Mouse (Mus musculus): ENCODE data around the gene Akap6. TPM values are rescaled to one million over a fixed set of nuclear protein-coding genes. Genes with fewer than 3 reads are reported as not detected.

Akap6 gene
- polyA plus RNA-seq, 1 experiment from 2014 or later = 1.2 TPM

GRCm38 (mm10) chr12:52697407-52698109 is 1.6 kb upstream of the Akap6 start:
- Histone ChIP-seq H3K9me3 (no peaks in the 10 kb centered on the region), H3K4me3 (no peak overlapping the region), H3K9ac (no peak overlapping the region), H3K36me3 (no peaks in the 10 kb centered on the region), H3K4me1 (peaks cover 42% of the 10 kb centered on the region), H3K4me2 (replicated peaks) (no peak overlapping the region), H3K27me3 (no peaks in the 10 kb centered on the region), H3K27ac (no peak overlapping the region)
- 72% methylated on average over 3 of the region's 3 CpGs for WGBS
- no peak for ATAC-seq (ENCODE audit: low FRiP score, low read depth)

DNA sequence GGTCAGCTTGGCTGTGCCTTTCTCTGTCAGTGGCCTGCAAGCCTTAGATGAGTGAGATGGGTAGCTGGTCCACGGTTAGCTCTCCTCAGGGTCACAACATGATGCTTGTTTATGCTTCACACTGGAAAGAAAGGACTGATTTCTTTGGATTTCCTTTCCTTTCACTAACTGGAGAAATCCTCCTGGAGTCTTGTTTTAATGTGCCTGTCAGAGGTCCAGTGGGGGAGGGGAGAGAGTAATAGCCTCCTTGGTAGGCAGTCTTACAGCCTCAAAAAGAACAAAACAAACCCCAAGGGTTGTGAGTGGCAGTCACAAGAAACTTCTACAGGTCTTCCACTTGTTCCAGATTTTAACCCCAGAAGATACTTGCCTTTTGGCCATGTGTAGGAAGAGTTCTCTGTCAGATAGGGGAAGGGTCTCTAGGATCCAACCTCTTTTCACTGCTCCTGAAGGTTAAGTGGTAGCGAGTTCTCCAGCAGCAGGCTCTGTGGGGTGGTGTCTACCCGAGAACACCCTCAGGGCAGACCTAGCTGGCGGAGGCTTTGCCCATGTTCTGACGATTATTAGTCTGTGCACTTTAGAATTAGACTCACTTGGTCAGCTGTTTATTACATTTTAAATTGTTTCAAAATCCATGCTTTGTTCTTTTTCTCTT is 780 bp upstream of the Akap6 start:
- H3K36me3 ChIP-seq = no peaks in the 10 kb centered on the region
- H3K27me3 ChIP-seq = no peaks in the 10 kb centered on the region
- ATAC-seq (ENCODE audit: low FRiP score, low read depth) = no peak
- peaks cover 45% of the 10 kb centered on the region for H3K4me1 ChIP-seq
- H3K4me2 ChIP-seq (replicated peaks) = no peak overlapping the region
- H3K9ac ChIP-seq = no peak overlapping the region
- no peaks in the 10 kb centered on the region for H3K9me3 ChIP-seq
- H3K4me3 ChIP-seq = no peak overlapping the region
- no peak overlapping the region for H3K27ac ChIP-seq
- 41% methylated on average over 5 of the region's 5 CpGs for WGBS

- Histone ChIP-seq H3K4me3 (peak overlapping the region; percentile 22), H3K9me3 (no peaks in the 10 kb centered on the region), H3K27ac (peak overlapping the region; percentile 17; the same call in 1 of the 2 replicates), H3K4me2 (replicated peaks) (peak overlapping the region; percentile 61), H3K27me3 (no peaks in the 10 kb centered on the region), H3K36me3 (no peaks in the 10 kb centered on the region), H3K9ac (no peak overlapping the region), H3K4me1 (peaks cover 58% of the 10 kb centered on the region)
- 31% methylated on average over 15 of the region's 15 CpGs for WGBS
- ATAC-seq (ENCODE audit: low FRiP score, low read depth) = no peak
Measured at GRCm38 (mm10) chr12:52699961-52700696, 946 bp downstream of the Akap6 start.

DNA sequence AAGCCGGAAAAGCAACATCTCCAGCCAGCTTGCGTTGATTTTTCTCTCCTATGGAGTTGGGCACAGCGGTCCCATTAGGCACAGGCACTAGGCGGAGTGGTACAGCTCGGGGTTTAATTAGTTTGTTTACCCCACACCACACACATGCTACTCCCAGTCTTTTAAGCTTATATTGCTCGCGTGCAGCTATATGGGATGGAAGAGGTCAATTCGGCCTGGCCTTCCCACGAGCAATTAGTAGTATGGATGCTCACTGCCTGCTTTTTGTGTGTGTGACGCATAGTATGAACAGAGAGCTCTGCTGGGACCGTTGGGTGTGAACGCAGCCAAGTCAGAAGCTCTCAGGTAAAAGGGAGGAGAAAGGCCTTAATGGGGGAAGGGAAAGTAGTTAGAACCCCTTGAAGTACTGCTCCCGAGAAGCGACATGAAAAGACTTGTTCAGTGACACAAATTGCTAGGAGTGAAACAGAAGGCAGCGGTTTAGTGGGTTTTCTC is 1.6 kb downstream of the Akap6 start:
- peak overlapping the region; percentile 14 for H3K9ac ChIP-seq
- peak overlapping the region; percentile 61 for H3K4me2 ChIP-seq (replicated peaks)
- peak overlapping the region; percentile 22 for H3K4me3 ChIP-seq
- WGBS = 14% methylated on average over 15 of the region's 15 CpGs
- H3K36me3 ChIP-seq = no peaks in the 10 kb centered on the region
- no peaks in the 10 kb centered on the region for H3K9me3 ChIP-seq
- peaks cover 58% of the 10 kb centered on the region for H3K4me1 ChIP-seq
- H3K27ac ChIP-seq = peak overlapping the region; percentile 34; the same call in 1 of the 2 replicates
- H3K27me3 ChIP-seq = no peaks in the 10 kb centered on the region
- peak; percentile 51; the same call in 1 of the 2 replicates for ATAC-seq (ENCODE audit: low FRiP score, low read depth)

DNA sequence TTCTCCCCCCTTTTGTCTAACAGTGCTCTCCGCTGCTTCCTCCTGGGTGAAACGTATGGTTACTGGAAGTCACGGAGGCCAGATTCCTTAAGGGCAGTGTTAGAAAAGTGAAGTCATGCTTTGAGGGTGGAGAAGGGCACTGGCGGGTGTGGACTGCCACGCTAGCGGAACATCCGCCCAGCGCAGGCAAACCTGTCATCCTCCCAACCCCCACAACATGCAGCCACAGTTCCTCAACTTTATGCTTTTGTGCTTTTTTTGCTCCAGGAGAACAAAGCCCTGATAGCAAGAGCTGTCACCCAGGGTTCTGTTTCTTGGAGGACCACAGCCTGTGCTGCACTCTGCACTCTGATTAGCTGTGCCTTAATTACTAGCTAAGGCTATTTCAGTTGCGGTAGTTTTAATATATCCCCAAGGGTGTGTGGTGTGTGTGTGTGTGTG is 2.0 kb downstream of the Akap6 start:
- Histone ChIP-seq H3K4me1 (peaks cover 58% of the 10 kb centered on the region), H3K4me3 (peak overlapping the region; percentile 22), H3K9ac (peak overlapping the region; percentile 14), H3K4me2 (replicated peaks) (peak overlapping the region; percentile 61), H3K27ac (peak overlapping the region; percentile 34; the same call in 1 of the 2 replicates), H3K36me3 (no peaks in the 10 kb centered on the region), H3K9me3 (no peaks in the 10 kb centered on the region), H3K27me3 (no peaks in the 10 kb centered on the region)
- ATAC-seq (ENCODE audit: low FRiP score, low read depth) = peak; percentile 22; the same call in 1 of the 2 replicates
- 10% methylated on average over 9 of the region's 9 CpGs for WGBS

GRCm38 (mm10) chr12:52702368-52702967 is 3.3 kb downstream of the Akap6 start:
- ATAC-seq (ENCODE audit: low FRiP score, low read depth) = no peak
- 82% methylated on average over 12 of the region's 12 CpGs for WGBS
- H3K9me3 ChIP-seq = no peaks in the 10 kb centered on the region
- no peak overlapping the region for H3K4me3 ChIP-seq
- H3K4me2 ChIP-seq (replicated peaks) = no peak overlapping the region
- no peaks in the 10 kb centered on the region for H3K36me3 ChIP-seq
- H3K27me3 ChIP-seq = no peaks in the 10 kb centered on the region
- H3K4me1 ChIP-seq = peaks cover 58% of the 10 kb centered on the region
- no peak overlapping the region for H3K27ac ChIP-seq
- no peak overlapping the region for H3K9ac ChIP-seq

DNA sequence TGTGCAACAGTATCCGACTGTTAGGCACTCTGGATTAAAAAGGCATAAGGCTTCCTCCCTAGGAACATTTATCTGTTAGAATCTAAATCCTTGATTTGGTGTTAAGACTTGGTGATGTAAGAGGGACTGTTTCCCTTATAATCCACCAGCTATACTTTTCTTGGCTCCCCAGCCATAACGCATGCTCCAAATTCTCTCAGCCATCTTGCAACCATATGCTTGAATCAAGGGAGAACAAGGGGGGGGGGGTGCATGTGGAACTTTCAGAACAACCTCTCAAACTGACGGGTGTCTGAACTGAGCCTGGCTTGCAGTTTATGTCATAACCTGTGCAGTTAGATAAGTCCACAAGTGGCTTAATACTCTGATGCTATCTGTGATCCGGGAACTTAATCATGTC is 4.9 kb downstream of the Akap6 start:
- Histone ChIP-seq H3K4me1 (peaks cover 47% of the 10 kb centered on the region), H3K4me3 (no peak overlapping the region), H3K4me2 (replicated peaks) (no peak overlapping the region), H3K9me3 (no peaks in the 10 kb centered on the region), H3K9ac (no peak overlapping the region), H3K27ac (0 out of 2 replicates have a peak overlapping the region, but pooled peaks have one; percentile 18), H3K36me3 (no peaks in the 10 kb centered on the region), H3K27me3 (no peaks in the 10 kb centered on the region)
- 27% methylated on average over 4 of the region's 4 CpGs for WGBS
- peak; percentile 62; the same call in 1 of the 2 replicates for ATAC-seq (ENCODE audit: low FRiP score, low read depth)

DNA sequence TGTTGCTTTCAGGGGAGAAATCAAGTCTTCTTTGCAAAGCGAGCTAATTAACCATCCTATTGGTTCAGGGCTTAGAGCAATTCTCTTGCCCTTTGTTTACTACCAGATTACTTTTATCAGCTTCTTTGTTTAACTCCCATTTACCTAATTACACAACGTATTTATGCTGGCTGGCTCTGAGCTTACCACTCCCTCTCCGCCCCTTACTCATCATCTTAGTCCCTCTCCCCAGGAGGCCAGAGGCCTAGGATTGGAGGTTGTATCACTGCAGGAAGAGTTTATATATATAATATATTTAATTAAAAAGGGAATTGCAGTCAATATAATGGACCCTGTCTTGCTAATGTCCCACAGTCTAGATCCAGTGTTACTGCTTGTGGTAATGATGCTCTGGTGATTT is 5.6 kb downstream of the Akap6 start:
- no peak overlapping the region for H3K4me2 ChIP-seq (replicated peaks)
- WGBS = 50% methylated on average over 3 of the region's 3 CpGs
- no peaks in the 10 kb centered on the region for H3K9me3 ChIP-seq
- no peaks in the 10 kb centered on the region for H3K27me3 ChIP-seq
- H3K4me1 ChIP-seq = peaks cover 43% of the 10 kb centered on the region
- no peak overlapping the region for H3K9ac ChIP-seq
- no peak overlapping the region for H3K27ac ChIP-seq
- ATAC-seq (ENCODE audit: low FRiP score, low read depth) = no peak
- no peak overlapping the region for H3K4me3 ChIP-seq
- H3K36me3 ChIP-seq = no peaks in the 10 kb centered on the region

- no peak overlapping the region for H3K4me2 ChIP-seq (replicated peaks)
- H3K4me1 ChIP-seq = no peaks in the 10 kb centered on the region
- H3K4me3 ChIP-seq = no peak overlapping the region
- H3K27ac ChIP-seq = no peak overlapping the region
- ATAC-seq (ENCODE audit: low FRiP score, low read depth) = no peak
- no peak overlapping the region for H3K9ac ChIP-seq
- no peaks in the 10 kb centered on the region for H3K36me3 ChIP-seq
- H3K9me3 ChIP-seq = no peaks in the 10 kb centered on the region
- 94% methylated on average over 3 of the region's 3 CpGs for WGBS
- no peaks in the 10 kb centered on the region for H3K27me3 ChIP-seq
Measured at GRCm38 (mm10) chr12:52711382-52711781, 12.2 kb downstream of the Akap6 start.

GRCm38 (mm10) chr12:52711857-52712640 is 12.9 kb downstream of the Akap6 start:
- no peaks in the 10 kb centered on the region for H3K27me3 ChIP-seq
- no peaks in the 10 kb centered on the region for H3K36me3 ChIP-seq
- H3K4me1 ChIP-seq = no peaks in the 10 kb centered on the region
- H3K9me3 ChIP-seq = no peaks in the 10 kb centered on the region
- no peak overlapping the region for H3K4me3 ChIP-seq
- WGBS = 75% methylated on average over 7 of the region's 7 CpGs
- no peak overlapping the region for H3K27ac ChIP-seq
- no peak for ATAC-seq (ENCODE audit: low FRiP score, low read depth)
- no peak overlapping the region for H3K4me2 ChIP-seq (replicated peaks)
- no peak overlapping the region for H3K9ac ChIP-seq

GRCm38 (mm10) chr12:52718392-52718791 is 19.2 kb downstream of the Akap6 start:
- Histone ChIP-seq H3K9me3 (no peaks in the 10 kb centered on the region), H3K4me1 (no peaks in the 10 kb centered on the region), H3K4me3 (no peak overlapping the region), H3K27me3 (no peaks in the 10 kb centered on the region), H3K4me2 (replicated peaks) (no peak overlapping the region), H3K9ac (no peak overlapping the region), H3K27ac (no peak overlapping the region), H3K36me3 (no peaks in the 10 kb centered on the region)
- WGBS = 86% methylated on average over 6 of the region's 6 CpGs
- ATAC-seq (ENCODE audit: low FRiP score, low read depth) = no peak

Data from limb, embryonic 13.5 days (tissue).